Mouse (Mus musculus) midbrain, embryonic 15.5 days (tissue): ENCODE measurements around the gene 9230112D13Rik. TPM values are rescaled to one million over a fixed set of nuclear protein-coding genes. Genes with fewer than 3 reads are reported as not detected.

Experiments used
- ATAC-seq: fragments of 200-750 bp; cut with Nextera tagmentation; replicated peaks from 2 replicates; pipeline ENCODE4 v1.8.0; 2017; ENCODE audit warnings: moderate TSS enrichment
- H3K27ac ChIP-seq: fragments of 300-500 bp; sonication (generic); 2 replicates; pipeline ENCODE4 v1.5.1; 2015; ENCODE audit warnings: mild to moderate bottlenecking, inconsistent platforms
- H3K27me3 ChIP-seq: fragments of 300-500 bp; sonication (generic); replicated peaks from 2 replicates; pipeline ENCODE4 v1.6.1; 2015; ENCODE audit warnings: inconsistent platforms
- H3K36me3 ChIP-seq: fragments of 300-500 bp; sonication (generic); replicated peaks from 2 replicates; pipeline ENCODE4 v1.6.1; 2015; ENCODE audit warnings: inconsistent platforms
- H3K4me1 ChIP-seq: fragments of 300-500 bp; sonication (generic); 2 replicates; pipeline ENCODE4 v1.6.1; 2015; ENCODE audit warnings: inconsistent platforms
- H3K4me2 ChIP-seq: fragments of 300-500 bp; sonication (generic); 2 replicates; pipeline ENCODE4 v1.6.1; 2015; ENCODE audit warnings: inconsistent platforms, mild to moderate bottlenecking, moderate library complexity
- H3K4me3 ChIP-seq: fragments of 300-500 bp; sonication (generic); 2 replicates; pipeline ENCODE4 v1.5.1; 2015; ENCODE audit warnings: mild to moderate bottlenecking, inconsistent platforms
- H3K9ac ChIP-seq: fragments of 300-500 bp; sonication (generic); 2 replicates; pipeline ENCODE4 v1.6.1; 2015; ENCODE audit warnings: mild to moderate bottlenecking, inconsistent platforms
- H3K9me3 ChIP-seq: fragments of 300-500 bp; sonication (generic); 2 replicates; pipeline ENCODE4 v1.6.1; 2016; ENCODE audit warnings: inconsistent platforms
- WGBS: fragments of 180-500 bp; shearing (Covaris S2); methylation state at CpG from one replicate; pipeline ENCODE4 v1.1.7; 2015; ENCODE audit warnings: mixed read lengths; 5-methylcytosine and 5-hydroxymethylcytosine counted together
- polyA plus RNA-seq: library from polyadenylated mRNA; unstranded; fragments of >200 nt; fragmentation: Nextera tagmentation; extraction: Ambion mirVana; gene quantifications from 2 replicates; pipeline ENCODE4 v1.2.1, GENCODE M21; 2015

Gene 9230112D13Rik
- polyA plus RNA-seq = not detected in 2 replicates

DNA sequence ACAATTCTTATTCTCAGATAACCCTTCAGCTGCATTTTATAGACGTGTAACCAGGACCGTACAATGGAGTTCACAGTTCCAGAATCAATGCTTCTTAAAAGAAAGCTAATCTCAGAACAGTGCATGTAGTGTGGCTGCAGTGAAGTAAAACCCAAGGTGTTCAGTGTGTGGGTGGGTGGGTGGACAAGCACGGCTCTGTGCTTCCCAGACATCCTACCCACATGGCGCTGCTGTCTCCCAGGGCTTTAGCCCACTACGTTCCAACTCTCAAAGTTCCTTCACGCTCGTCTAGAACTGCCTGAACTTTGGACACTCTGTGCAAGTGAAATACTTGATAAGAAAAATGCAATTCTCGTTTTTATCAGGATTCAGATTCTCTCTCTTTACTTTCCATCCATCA is at the start of gene 9230112D13Rik:
Gene 9230112D13Rik, minus strand, starts transcription at position 101 of the 400 bp plus-strand sequence.
- H3K4me2 ChIP-seq = no peak within 1 kb of the TSS
- H3K27ac ChIP-seq = no peak within 1 kb of the TSS
- no peaks in the 10 kb centered on the region for H3K36me3 ChIP-seq
- H3K9me3 ChIP-seq = no peaks in the 10 kb centered on the region
- no peak for ATAC-seq
- no peak within 1 kb of the TSS for H3K9ac ChIP-seq
- no peak within 1 kb of the TSS for H3K4me3 ChIP-seq
- no peaks in the 10 kb centered on the region for H3K4me1 ChIP-seq
- no peaks in the 10 kb centered on the region for H3K27me3 ChIP-seq
- WGBS = 90% methylated on average over 8 of the region's 8 CpGs

DNA sequence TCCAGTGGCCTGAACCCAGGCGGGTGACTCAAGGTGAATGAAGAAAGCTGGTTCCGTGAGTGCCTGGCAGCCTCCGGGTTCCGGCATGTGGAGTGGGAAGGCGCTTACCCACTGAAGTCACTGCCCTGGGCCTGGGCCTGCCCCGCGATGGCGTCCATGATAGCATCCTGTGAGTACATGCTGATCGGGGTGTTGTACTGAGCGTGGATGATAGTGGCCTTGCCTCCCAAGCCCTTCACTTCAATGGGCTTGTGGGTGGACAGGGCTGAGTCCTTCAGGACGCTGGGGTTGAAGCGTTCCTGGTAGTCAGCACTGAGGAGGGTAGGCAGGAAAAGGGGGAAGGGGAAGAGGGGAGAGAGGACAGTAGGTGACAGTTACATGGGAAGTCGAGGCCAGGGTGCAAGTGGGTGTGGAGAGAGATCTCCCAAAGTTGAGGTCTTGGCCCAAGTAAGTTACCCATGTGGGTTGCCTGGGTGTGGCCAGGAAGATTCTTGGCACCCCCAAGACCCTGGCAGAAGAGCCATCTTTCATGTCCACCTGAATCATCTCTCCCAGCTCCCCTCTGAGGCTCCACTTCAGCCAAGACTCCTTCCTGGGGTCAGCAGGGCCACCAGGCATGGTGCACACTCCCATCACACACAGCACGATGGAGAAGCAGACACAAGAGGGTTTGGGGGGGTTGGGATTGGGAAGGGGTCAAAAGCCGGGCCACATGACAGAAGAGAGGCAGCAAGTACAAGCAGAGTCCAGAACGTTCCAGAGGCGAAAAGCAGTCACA is 49.2 kb upstream of the 9230112D13Rik start:
- ATAC-seq = no peak
- WGBS = 91% methylated on average over 17 of the region's 17 CpGs
- Histone ChIP-seq H3K4me3 (no peak overlapping the region), H3K27me3 (no peaks in the 10 kb centered on the region), H3K9me3 (no peaks in the 10 kb centered on the region), H3K27ac (no peak overlapping the region), H3K9ac (no peak overlapping the region), H3K4me1 (0 out of 2 replicates have a peak, but pooled peaks cover 3% of the 10 kb centered on the region), H3K4me2 (no peak overlapping the region), H3K36me3 (no peaks in the 10 kb centered on the region)

DNA sequence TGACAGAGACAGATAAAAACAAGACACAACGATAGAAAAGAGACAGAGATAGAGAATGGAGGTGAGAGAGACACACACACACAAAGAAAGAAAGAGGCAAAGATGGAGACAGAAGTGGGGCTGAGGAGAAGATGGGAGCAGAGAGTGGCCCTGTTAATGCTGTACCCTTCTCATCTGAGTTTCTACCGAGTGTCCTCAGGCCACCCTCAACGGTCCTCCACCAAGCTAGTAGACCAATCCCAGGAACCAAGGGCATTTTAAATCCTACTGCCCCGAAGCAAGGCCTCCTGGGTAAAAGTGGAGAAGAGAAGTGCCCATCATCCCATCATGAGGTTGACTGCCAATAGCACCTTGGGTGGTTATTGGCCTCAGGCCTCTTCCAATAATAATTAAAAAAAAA is 48.3 kb upstream of the 9230112D13Rik start:
- Histone ChIP-seq H3K27ac (no peak overlapping the region), H3K4me1 (0 out of 2 replicates have a peak, but pooled peaks cover 3% of the 10 kb centered on the region), H3K4me3 (no peak overlapping the region), H3K27me3 (no peaks in the 10 kb centered on the region), H3K36me3 (no peaks in the 10 kb centered on the region), H3K4me2 (no peak overlapping the region), H3K9me3 (no peaks in the 10 kb centered on the region), H3K9ac (no peak overlapping the region)
- whole genome bisulfite sequencing = 80% methylated on average over 4 of the region's 4 CpGs
- ATAC-seq = no peak

GRCm38 (mm10) chr14:34570294-34570693 is 47.7 kb upstream of the 9230112D13Rik start:
- no peaks in the 10 kb centered on the region for H3K36me3 ChIP-seq
- H3K4me2 ChIP-seq = peak overlapping the region; percentile 69
- 0 out of 2 replicates have a peak overlapping the region, but pooled peaks have one; percentile 2 for H3K9ac ChIP-seq
- no peak overlapping the region for H3K27ac ChIP-seq
- ATAC-seq = peak; percentile 91
- H3K4me1 ChIP-seq = 0 out of 2 replicates have a peak, but pooled peaks cover 3% of the 10 kb centered on the region
- no peaks in the 10 kb centered on the region for H3K9me3 ChIP-seq
- peak overlapping the region; percentile 38 for H3K4me3 ChIP-seq
- H3K27me3 ChIP-seq = no peaks in the 10 kb centered on the region
- WGBS = under 1% methylated on average over 6 of the region's 6 CpGs

DNA sequence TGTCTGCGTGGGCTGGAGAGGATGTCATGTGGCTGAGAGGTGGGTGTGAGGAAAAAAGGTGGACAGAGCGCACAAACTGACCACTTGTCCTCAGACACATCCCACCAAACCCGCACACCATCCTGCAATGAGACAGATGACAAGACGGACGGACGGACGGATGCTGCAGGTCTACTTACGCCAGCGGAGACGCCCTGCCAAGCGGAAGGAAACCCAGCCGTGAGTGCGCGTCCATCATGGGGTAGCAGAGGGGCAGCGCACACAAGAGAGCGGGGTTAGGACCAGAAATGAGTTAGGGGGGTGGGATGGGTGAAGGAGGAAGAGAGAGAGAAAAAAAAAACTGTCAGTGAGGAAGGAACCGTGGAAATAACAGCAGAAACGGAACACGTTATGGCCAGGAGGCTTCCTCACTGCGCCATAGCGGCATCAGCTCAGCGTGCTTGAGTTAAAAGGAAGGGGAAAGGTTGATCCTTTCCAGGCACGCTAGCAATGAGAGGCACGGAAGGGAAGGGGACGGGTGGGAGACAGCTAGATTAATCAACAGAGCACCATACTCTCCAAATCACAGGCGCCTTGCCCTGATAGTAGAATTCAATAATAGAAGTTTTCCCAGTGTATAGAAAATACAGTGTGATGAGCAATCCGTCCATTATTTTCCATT is 47.1 kb upstream of the 9230112D13Rik start:
- Histone ChIP-seq H3K27ac (no peak overlapping the region), H3K27me3 (no peaks in the 10 kb centered on the region)
- ATAC-seq = peak; percentile 18; the same call in 1 of the 2 replicates

DNA sequence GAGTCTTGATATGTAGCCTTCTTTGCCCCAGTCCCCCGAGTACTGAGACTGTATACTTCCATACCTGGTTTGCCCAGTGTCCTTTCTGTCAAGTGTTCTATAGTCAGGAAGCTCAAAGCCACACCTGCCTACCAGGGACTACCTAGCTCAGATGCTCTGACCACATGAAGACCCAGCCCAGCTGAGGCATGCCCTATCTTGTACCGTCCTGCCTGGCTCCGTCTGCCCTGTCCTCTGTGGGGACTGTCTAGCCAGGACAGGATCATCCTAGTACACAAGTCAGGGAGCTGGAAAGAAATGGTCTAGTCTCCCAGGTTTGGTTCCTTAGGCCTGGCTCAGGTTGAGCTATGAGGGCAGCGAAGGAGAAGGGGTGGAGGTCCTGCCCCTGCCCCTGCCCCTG is 46.0 kb upstream of the 9230112D13Rik start:
- Histone ChIP-seq H3K4me1 (0 out of 2 replicates have a peak, but pooled peaks cover 3% of the 10 kb centered on the region), H3K9me3 (no peaks in the 10 kb centered on the region), H3K27me3 (no peaks in the 10 kb centered on the region), H3K9ac (no peak overlapping the region), H3K27ac (no peak overlapping the region), H3K4me3 (no peak overlapping the region), H3K36me3 (no peaks in the 10 kb centered on the region), H3K4me2 (no peak overlapping the region)
- no peak for ATAC-seq
- 92% methylated on average over 4 of the region's 4 CpGs for WGBS

More for the DNA sequence above, 47.1 kb upstream of the 9230112D13Rik start:
- 41% methylated on average over 27 of the region's 27 CpGs for WGBS
- Histone ChIP-seq H3K9me3 (no peaks in the 10 kb centered on the region), H3K4me2 (peak overlapping the region; percentile 69), H3K4me1 (0 out of 2 replicates have a peak, but pooled peaks cover 3% of the 10 kb centered on the region), H3K4me3 (peak overlapping the region; percentile 38), H3K9ac (peak overlapping the region; percentile 2), H3K36me3 (no peaks in the 10 kb centered on the region)

DNA sequence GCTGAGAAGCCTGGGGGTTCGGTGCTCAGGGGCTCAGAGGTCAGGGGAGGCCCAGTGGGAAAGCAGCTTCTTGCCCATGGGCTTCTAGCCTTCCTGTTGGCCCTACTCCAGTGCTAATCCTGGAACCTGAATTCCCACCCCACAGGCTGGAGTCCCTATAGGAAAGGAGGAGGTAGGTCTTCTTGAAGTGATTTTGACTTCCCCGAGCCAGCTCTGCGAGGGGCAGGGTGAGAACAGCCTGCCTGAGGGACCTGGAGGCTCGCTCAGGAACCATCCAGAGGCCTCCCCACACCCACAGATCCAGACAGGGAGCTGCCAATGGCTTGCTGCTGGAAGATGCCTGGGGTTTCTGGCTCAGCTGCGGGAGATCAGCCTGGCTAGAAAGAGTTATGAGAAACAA is 45.1 kb upstream of the 9230112D13Rik start:
- Histone ChIP-seq H3K36me3 (no peaks in the 10 kb centered on the region), H3K4me2 (no peak overlapping the region), H3K4me3 (no peak overlapping the region), H3K27ac (no peak overlapping the region), H3K9ac (no peak overlapping the region), H3K27me3 (no peaks in the 10 kb centered on the region), H3K4me1 (0 out of 2 replicates have a peak, but pooled peaks cover 3% of the 10 kb centered on the region), H3K9me3 (no peaks in the 10 kb centered on the region)
- no peak for ATAC-seq
- 62% methylated on average over 5 of the region's 5 CpGs for WGBS

- ATAC-seq = no peak
- H3K27ac ChIP-seq = no peak overlapping the region
- no peak overlapping the region for H3K9ac ChIP-seq
- 0 out of 2 replicates have a peak, but pooled peaks cover 3% of the 10 kb centered on the region for H3K4me1 ChIP-seq
- no peak overlapping the region for H3K4me2 ChIP-seq
- no peaks in the 10 kb centered on the region for H3K9me3 ChIP-seq
- 91% methylated on average over 7 of the region's 7 CpGs for WGBS
- H3K4me3 ChIP-seq = no peak overlapping the region
- H3K27me3 ChIP-seq = no peaks in the 10 kb centered on the region
- H3K36me3 ChIP-seq = no peaks in the 10 kb centered on the region
Observed at GRCm38 (mm10) chr14:34566530-34566929, 43.9 kb upstream of the 9230112D13Rik start.

GRCm38 (mm10) chr14:34565711-34566110 is 43.1 kb upstream of the 9230112D13Rik start:
- 73% methylated on average over 17 of the region's 17 CpGs for WGBS
- no peak overlapping the region for H3K4me2 ChIP-seq
- H3K36me3 ChIP-seq = no peaks in the 10 kb centered on the region
- no peak overlapping the region for H3K27ac ChIP-seq
- no peak for ATAC-seq
- no peak overlapping the region for H3K9ac ChIP-seq
- 0 out of 2 replicates have a peak, but pooled peaks cover 3% of the 10 kb centered on the region for H3K4me1 ChIP-seq
- no peaks in the 10 kb centered on the region for H3K27me3 ChIP-seq
- H3K4me3 ChIP-seq = no peak overlapping the region
- no peaks in the 10 kb centered on the region for H3K9me3 ChIP-seq

DNA sequence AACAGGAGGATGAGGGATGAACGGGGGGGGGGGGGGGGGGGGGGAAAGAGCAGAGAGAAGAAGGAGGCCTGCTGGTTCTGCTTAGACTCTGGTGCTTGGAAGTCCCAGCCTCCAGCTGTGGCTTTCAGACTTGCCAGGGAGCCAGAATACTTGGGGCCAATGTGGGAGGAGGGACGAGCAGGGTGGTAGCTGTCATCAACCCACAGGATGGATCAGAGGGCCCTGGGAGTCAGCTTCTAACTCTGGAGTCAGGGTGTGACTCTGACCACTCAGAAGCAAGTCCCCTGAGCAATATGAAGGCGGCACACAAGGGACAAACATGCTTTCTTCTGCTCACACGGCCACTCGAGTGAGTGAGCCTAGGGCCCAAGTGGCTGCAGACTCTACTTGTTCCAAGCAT is 42.0 kb upstream of the 9230112D13Rik start:
- H3K9ac ChIP-seq = no peak overlapping the region
- H3K27me3 ChIP-seq = no peaks in the 10 kb centered on the region
- H3K4me3 ChIP-seq = no peak overlapping the region
- 0 out of 2 replicates have a peak, but pooled peaks cover under 1% of the 10 kb centered on the region for H3K4me1 ChIP-seq
- H3K4me2 ChIP-seq = no peak overlapping the region
- no peak for ATAC-seq
- H3K36me3 ChIP-seq = no peaks in the 10 kb centered on the region
- WGBS = 60% methylated on average over 5 of the region's 5 CpGs
- no peak overlapping the region for H3K27ac ChIP-seq
- no peaks in the 10 kb centered on the region for H3K9me3 ChIP-seq

GRCm38 (mm10) chr14:34562393-34562792 is 39.8 kb upstream of the 9230112D13Rik start:
- Histone ChIP-seq H3K27me3 (no peaks in the 10 kb centered on the region), H3K4me3 (no peak overlapping the region), H3K4me1 (no peaks in the 10 kb centered on the region), H3K9ac (no peak overlapping the region), H3K4me2 (no peak overlapping the region), H3K36me3 (no peaks in the 10 kb centered on the region), H3K27ac (no peak overlapping the region), H3K9me3 (no peaks in the 10 kb centered on the region)
- 38% methylated on average over 2 of the region's 2 CpGs for WGBS
- no peak for ATAC-seq

GRCm38 (mm10) chr14:34561647-34562046 is 39.0 kb upstream of the 9230112D13Rik start:
- no peaks in the 10 kb centered on the region for H3K9me3 ChIP-seq
- no peaks in the 10 kb centered on the region for H3K27me3 ChIP-seq
- no peaks in the 10 kb centered on the region for H3K4me1 ChIP-seq
- ATAC-seq = no peak
- H3K4me2 ChIP-seq = no peak overlapping the region
- H3K36me3 ChIP-seq = no peaks in the 10 kb centered on the region
- H3K9ac ChIP-seq = no peak overlapping the region
- no peak overlapping the region for H3K4me3 ChIP-seq
- WGBS = 93% methylated on average over 8 of the region's 8 CpGs
- H3K27ac ChIP-seq = no peak overlapping the region
